Mouse (Mus musculus) left cerebral cortex, postnatal 36 days (tissue): ENCODE measurements around the gene Hnrnpr. TPM values are rescaled to one million over a fixed set of nuclear protein-coding genes. Genes with fewer than 3 reads are reported as not detected.

Source experiments
- DNase-seq, 2 experiments: peaks; one replicate each; pipeline ENCODE4 v3.0.0; 2021 to 2022; ENCODE audit warnings: low spot score in 2 of 2, mixed read lengths in 1 of 2
- intact Hi-C: fragments of 180-260 bp; cut with DNase I; formaldehyde crosslinking; loops from one replicate; pipeline ENCODE4 v1.15.1; 2025
- total RNA-seq, 2 experiments: library from RNA; stranded (reverse); gene quantifications; 2 replicates each; pipeline ENCODE4 v1.2.3; 2021

The Hnrnpr gene
- total RNA-seq, 2 experiments from 2014 or later, result 80.1 to 83.0 TPM

DNA sequence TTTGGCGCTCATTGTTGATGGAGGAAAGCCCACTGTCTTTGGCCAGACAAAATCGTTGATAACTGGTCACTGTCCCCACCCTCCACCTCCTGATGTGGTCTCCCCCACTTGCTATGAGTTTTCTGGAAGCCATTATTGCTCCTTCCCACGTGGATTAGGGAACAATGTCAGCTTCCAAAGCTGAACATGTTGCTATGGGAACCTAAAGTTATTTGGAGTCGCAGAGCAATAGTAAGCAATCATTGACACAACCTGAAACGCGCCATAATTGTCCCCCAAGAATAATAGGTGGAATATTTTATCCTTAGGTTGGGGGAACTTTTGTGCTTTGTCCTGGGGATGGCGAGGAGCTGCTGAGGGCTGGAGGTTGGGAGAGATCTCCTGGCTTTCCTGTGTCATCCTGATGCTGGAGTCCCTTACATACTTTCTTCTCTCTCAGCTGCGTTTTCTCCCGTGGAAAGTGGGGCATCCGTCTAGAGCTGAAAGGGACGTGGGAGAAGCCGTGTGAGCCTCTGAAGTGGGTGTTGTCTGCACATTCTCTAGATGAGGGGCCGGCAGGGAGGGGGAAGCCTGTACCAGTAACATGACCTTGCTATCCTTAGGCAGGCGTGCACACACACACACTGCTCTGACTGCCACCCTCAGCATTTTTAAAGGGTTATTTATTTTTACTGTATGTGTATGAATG, 62.9 kb downstream of the Hnrnpr start:
- peak; percentile 50 to 51 for DNase-seq
- intact Hi-C loops, result loop anchor here (5.0 kb wide), 2 partner anchors 54 to 249 kb away; partner anchors contain the start of gene Lactbl1

DNA sequence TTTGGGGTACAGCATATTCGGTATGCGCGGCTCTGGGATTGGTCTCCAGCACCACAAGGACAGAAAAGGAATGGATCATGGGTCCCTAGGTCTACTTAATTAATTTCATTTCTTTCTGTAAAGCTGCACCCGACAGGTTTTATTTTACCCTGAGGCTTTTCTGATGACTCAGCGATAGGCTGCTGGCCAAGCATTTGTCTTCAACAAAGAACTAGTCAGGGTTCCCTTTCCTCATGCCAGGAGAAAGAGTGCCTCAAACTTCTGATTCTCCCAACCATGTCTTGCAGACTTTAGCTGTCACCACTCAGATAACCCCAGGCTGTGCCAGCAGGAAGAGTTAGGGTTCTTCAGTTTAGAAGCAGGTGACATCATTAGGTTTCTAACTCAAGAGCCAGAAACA, 66.3 kb downstream of the Hnrnpr start:
- intact Hi-C loops, result no loop called here

DNA sequence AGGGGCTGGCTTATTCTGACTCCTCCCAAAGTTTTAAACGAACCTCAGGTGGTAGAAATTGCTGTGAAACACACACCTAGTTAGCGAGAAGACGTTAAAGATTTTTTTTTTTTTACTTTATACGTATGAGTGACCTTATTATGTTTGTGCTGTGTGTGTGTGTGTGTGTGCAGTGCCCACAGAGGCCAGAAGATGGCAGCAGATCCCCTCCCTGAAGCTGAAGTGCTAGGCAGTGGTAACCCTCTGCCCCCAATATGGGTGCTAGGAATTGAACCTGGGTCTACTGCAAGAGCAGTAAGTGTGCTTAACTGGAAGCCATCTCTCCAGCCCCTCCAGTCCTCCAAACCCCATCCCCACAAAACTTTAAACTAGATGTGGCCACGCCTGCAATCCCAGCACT, 72.3 kb downstream of the Hnrnpr start:
- intact Hi-C loops, result no loop called here

More for the DNA sequence above, 66.3 kb downstream of the Hnrnpr start:
- no peak for DNase-seq

DNA sequence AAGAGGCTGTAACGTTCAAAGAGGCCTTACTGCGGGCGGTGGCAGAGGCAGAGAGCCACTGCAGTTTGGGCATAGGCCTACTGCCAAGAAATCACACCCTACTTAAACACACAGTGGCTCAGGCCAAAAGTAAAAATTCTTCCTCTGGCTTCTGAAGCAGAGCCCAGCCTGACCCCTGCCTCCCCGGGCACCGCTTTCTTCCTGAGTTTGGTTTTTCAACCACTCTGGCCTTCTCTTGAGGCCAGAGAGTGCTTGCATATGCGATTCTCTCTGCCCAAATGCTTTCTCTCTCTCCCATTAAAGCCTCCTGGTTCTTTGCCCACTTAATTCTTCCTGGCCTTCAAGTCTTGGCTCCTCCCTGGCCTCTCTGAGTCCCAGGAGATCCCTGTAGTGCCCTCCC, 73.1 kb downstream of the Hnrnpr start:
- no peak for DNase-seq
- intact Hi-C loops, result no loop called here

More for the DNA sequence above, 72.3 kb downstream of the Hnrnpr start:
- DNase-seq, result no peak

- DNase-seq, result no peak
- intact Hi-C loops, result no loop called here
These were observed 76.5 kb downstream of the Hnrnpr start for GRCm38 (mm10) chr4:136387261-136387660.

GRCm38 (mm10) chr4:136401806-136402205, 91.1 kb downstream of the Hnrnpr start:
- no peak for DNase-seq
- intact Hi-C loops, result no loop called here

DNA sequence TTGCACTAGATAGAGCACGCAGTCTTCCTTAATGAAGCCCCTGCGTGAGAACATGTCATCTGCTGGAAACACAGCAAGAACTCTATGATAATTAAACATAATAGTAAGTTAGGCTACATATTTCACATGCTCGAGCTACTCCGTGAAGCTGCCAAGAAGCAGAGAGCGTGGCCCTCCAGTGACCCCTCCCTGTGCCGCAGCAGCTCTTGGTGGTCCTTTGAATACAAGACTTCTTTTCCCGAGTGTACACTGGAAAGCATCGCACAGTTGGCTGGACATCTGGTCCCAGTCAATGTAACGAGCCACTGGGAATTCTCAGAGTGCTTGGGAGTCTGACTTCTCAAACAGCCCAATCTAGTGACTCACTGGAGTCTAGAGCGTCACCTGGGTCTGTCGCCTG, 97.1 kb downstream of the Hnrnpr start:
- intact Hi-C loops, result no loop called here
- no peak for DNase-seq

Other genes starting within 250 kb of the Hnrnpr start
- 10 to 100 TPM; 35.3 to 40.7 TPM for gene Id3, start 167.4 kb upstream of the Hnrnpr start, total RNA-seq
- under 1 TPM; 0.61 to 0.72 TPM for gene E2f2, start 138.5 kb upstream of the Hnrnpr start, total RNA-seq
- 1 to 10 TPM; 2.2 to 2.5 TPM for gene Asap3, start 104.6 kb upstream of the Hnrnpr start, total RNA-seq
- under 1 TPM; 0.63 to 0.74 TPM for gene Tcea3, start 63.2 kb upstream of the Hnrnpr start, total RNA-seq
- gene Zfp46, start 26.3 kb upstream of the Hnrnpr start, total RNA-seq, result 10 to 100 TPM; 61.7 to 63.2 TPM
- gene Htr1d, start 112.6 kb downstream of the Hnrnpr start, total RNA-seq, result 1 to 10 TPM; 1.9 to 7.2 TPM
- under 1 TPM; 0.25 to 0.68 TPM for gene 6030445D17Rik, start 151.3 kb downstream of the Hnrnpr start, total RNA-seq
- gene Luzp1, start 158.8 kb downstream of the Hnrnpr start, total RNA-seq, result 10 to 100 TPM; 74.6 to 75.0 TPM